Mouse (Mus musculus) adrenal gland, postnatal 4 days (tissue): ENCODE results near the gene Tdrd12. TPM values are rescaled to one million over a fixed set of nuclear protein-coding genes. Genes with fewer than 3 reads are reported as not detected.
A peak's percentile ranks its signal among the peaks of the same experiment; 100 is the strongest.
"Not testable (repeated sequence)": the region's sequence is repeated elsewhere in the genome, so short reads cannot be mapped to it uniquely, and the experiment has no call there.

Experiments used
- DNase-seq, 2 experiments: peaks; one replicate each; pipeline ENCODE4 v3.0.0; 2021 to 2022; ENCODE audit warnings: low spot score in 2 of 2, mixed read lengths in 2 of 2
- total RNA-seq, 2 experiments: library from RNA; stranded (reverse); gene quantifications; 2 replicates each; pipeline ENCODE4 v1.2.3; 2021

Gene Tdrd12
- total RNA-seq, 2 experiments from 2014 or later = 0.11 to 0.67 TPM

DNA sequence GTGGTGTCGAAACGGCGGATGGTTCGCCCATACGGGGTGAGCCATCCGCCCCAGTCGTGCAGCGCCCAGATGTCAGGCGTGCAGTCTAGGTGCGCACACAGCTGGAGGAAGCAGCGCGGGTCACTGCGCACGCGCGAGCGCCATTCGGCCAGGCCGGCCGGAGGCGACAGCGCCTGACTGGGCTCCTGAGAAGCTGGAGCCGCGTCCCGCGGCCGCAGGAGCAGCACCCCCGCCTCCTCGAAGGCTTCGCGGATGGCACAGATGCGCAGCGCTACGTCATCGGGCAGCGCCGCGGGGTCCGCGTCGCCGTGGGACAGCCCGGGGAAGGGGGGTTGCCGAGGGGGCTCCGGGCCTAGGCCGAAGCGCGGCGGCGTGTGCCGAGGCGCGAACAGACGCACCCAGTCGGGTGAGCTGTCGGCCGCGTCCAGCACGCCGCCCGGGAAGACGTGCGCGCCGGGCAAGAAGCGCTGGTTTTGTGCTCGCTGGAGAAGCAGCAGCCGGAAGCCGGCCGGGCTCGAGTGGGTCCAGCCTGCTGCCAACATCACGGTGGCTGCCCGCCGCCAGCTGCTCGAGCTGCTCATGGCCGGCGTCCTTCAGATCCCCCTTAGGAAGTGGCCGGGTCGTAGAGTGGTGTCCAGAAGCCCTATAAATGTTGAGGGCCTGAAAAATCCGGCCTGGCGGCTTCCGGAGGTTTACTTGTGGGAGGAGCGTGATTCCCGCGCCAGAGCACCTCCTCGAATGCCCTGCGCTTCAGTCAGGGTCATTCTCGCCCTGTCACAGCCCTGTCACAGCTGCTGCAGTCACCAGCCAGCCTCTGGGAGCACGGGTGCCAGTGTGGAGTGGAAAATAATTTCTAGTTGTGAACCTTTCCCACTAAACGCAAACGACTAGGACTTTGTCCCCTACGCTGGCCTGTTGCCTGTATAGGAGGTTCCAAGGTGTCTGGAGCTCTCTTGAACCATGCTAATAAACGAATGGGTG is 18.0 kb upstream of the Tdrd12 start:
- peak; percentile 69 to 75 for DNase-seq

DNA sequence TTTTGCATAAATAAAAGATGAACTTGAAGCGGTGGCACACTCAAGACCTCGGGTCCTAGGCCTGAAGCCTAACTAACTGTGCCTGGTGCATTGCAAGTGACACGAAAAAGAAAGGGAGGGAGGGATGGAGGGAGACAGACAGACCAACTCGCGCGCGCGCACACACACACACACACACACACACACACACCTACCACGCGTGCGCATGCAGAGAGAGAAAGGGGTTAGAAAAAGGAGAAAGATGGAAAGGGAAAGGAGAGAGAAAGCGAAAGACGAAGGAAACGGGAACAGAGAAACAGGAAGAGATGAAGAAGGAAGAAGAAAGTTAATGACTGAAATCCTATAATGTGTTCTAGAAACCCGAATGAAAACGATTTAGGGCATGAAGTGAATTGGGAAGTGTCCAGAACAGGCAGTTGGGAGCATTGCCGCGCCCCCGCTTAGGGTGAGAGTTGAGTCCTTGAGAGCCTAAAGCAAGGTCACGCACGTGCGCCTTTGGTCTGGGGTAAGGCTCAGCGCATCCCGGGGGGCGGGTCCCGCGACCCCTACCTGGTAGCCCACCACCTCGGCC is 17.1 kb upstream of the Tdrd12 start:
- DNase-seq = no peak

- no peak for DNase-seq
Measured at GRCm38 (mm10) chr7:35553751-35554604, 16.4 kb upstream of the Tdrd12 start.

DNA sequence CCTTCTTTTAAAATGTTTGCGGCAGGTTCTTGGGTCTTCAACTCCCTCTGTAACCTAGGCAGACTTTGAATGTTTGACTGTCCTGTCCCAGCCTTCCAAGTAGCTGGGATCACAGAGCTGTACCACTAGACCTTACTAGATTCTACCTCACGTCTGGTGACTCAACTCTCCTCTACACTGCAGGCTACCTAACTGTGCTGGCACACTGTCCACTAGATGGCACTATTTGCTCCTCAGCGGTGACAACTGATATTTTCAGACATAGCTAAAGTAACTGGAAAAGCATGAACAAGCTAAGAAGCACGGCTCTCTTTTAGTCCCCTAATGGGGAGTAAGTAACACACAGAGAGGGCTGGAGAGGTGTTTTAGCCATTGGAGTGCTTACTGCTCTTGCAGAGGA is 8.3 kb upstream of the Tdrd12 start:
- peak in 1 of 2 experiments; percentile 45 for DNase-seq

- DNase-seq = no peak
Measured at GRCm38 (mm10) chr7:35535750-35536512, 1.6 kb downstream of the Tdrd12 start.

DNA sequence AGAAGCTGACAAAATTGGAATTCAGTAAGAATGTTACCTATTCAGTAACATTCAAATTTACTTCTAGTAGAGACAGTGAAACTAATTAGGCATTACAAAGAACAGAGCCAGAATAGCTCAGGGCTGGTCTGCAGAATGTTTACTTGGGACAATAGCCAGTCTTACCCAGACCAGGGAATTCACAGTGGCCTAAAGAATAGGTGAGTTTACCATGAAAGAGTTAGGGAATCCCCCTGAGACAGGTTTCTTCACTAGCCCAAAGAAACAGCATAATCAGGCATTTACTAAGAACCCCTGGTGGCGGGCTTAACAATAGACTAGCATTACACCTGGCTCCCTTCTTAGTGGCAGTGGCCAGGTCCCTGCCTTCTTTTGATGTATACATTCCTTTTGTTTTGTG is 7.0 kb downstream of the Tdrd12 start:
- not testable (repeated sequence) for DNase-seq

DNA sequence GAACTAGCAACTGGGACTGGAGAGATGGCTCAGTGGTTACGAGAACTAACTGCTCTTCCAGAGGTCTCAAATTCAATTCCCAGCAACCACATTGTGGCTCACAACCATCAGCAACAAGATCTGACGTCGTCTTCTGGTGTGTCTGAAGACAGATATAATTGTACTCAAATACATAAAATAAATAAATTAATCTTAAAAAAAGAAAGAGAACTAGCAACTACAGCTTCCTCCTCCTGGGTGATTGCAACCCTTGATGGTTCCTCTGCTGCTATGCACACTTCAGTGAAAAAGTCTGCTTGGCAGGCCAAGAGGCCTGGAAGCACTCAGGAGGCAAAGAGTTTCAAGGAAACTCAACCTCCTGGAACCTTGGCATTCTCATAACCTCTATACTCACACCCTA is 7.5 kb downstream of the Tdrd12 start:
- no peak for DNase-seq

GRCm38 (mm10) chr7:35526795-35527194 is 10.8 kb downstream of the Tdrd12 start:
- DNase-seq = no peak

GRCm38 (mm10) chr7:35501995-35502394 is 35.5 kb downstream of the Tdrd12 start:
- DNase-seq = no peak

DNA sequence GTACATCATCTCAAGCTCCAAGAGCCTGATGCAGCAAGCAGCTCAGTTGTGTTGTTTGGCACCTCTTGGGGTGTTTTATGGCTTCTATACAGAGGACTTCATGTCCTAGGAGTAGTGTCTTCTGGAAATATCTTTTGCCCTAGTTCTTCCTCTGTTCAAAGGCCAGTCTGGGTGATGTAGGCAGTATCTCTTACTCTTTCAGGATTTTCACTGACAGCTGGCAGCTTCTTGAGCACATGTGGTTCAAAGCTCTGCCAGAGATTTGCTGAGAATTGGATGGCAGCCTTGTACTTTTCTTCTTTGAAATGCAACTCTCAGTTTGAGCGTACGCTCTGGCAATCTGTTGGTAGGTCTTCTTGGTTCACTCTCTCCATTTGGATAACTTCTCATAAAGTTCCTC is 40.0 kb downstream of the Tdrd12 start:
- no peak for DNase-seq

DNA sequence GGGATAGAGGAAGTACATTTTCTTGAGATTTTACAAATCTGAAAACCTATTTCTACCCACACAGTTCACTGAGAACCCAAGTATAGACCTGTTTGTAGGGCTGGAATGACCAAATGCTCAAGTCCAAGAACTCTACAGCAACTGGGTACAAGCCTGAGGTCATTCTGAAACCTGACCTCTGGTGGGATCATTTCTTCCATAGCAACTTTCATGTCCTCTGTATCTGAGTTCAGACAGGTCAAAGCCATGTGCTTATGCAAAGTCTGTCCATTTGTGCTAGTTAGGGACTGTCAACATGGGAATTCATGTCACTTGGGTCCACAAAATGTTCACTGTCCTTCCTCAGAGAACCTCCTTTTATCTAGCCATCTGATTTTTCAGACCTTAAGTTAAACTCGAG is 46.5 kb downstream of the Tdrd12 start:
- no peak for DNase-seq

- DNase-seq = no peak
Measured at GRCm38 (mm10) chr7:35490186-35490585, 47.4 kb downstream of the Tdrd12 start.

DNA sequence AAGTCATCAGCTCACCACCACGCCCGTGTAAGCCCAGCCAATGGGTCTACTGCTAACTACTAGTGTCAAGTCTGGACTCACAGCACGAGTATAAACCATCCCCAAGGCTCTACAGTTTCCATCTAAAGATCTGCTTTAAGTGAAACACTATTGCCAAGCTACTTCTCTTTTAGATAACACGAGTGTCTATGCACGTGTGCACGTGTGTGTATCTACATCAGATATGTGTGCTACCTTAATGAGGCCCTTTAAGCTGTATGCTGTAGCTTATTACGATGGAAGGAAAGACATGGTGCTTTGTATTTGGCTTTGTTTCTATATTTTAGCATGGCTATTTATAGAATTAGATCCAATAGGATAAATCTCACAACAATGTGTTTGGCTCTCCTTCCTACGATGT is 51.0 kb downstream of the Tdrd12 start:
- no peak for DNase-seq

DNA sequence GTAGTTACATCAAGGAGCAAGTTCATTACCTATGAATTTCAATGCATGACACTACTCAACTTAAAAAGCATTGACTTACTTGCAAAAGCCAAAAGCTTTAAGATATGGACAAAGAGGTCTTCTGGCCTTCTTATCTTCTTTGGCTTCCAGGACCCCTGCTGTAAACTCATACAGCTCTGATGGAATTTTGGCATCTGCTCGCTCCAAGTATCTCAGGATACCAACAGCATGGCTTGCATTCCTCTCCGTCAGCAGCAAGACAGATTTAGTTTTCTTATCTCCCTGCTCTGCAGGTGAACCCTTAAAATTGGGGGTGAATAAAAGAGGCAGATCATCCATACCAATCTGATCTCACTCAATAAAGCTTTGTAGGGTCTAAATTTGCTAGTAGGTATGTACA is 52.4 kb downstream of the Tdrd12 start:
- no peak for DNase-seq

- no peak for DNase-seq
Measured at GRCm38 (mm10) chr7:35476457-35476856, 61.1 kb downstream of the Tdrd12 start.

DNA sequence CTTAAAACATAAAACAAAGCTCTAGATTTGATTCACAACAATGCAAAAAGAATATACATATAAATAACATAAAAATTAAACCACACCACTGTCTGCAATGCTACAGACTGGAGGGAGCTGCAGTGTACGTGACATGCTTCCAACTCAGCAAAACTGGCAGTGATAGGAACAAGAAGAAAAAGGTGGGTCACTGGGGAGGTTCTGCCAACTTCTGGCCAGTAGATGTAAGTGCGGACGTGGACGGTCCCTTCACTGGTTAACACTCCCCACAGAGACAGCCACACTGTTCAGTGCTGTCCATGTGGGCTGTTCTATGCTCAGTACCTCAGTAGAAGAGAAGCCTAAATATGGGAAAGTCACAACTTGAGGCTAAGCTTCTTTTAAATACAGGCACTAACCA is 66.8 kb downstream of the Tdrd12 start:
- no peak for DNase-seq

- no peak for DNase-seq
Measured at GRCm38 (mm10) chr7:35467856-35468255, 69.7 kb downstream of the Tdrd12 start.

- no peak for DNase-seq
Measured at GRCm38 (mm10) chr7:35465027-35465426, 72.5 kb downstream of the Tdrd12 start.

DNA sequence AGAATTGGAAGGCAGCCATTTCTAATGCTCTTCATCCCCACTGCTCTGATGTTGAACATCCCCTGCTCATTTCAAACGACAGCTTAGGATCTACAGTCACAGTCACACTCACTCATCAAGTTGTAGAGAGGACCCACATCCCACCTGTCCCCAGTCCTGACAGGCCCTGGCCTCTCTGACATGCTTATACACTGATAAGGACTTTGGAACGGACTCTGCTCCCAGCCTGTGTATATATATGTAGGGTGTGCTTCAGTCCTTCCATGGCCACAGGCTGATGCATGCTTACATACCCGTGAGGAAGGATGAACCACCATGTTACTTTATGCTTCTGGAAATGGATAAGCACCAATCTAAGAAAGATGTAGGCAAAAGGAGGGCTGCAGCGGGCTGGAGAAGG is 76.6 kb downstream of the Tdrd12 start:
- DNase-seq = no peak

DNA sequence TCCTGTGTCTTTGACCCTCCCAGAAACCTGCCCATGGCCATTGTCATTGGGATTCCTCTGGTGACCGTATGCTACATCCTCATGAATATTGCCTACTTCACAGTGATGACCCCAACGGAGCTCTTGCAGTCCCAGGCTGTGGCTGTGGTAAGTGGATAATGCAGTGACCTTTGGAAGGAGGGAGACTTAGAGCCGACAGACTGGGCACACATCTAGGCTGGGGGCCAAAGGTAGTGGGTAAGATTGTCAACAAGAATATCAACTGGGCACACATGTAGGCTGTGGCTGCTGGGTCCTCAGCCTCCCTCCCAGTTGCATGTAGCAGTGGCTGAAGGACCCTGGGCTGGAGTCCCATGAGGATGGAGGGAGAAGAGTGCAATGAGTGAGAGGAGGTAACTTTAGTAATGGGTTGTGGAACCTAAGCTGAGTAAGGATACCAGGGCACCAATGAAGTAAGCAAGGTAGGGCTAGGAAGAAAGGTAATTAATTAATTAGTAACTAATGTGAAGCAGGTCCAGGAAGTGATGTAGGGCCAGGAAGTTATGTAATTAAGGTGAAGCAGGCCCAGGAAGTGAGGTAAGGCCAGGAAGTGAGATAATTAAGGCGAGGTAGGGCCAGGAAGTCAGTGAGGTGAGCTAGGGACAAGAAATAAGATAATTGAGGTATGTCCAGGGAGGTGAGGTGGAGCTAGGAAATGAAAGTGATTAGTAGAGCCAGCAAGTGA is 81.3 kb downstream of the Tdrd12 start:
- no peak for DNase-seq
